Mouse (Mus musculus) left cerebral cortex, adult 8-10 months (tissue): Measurements from ENCODE around the gene Vmn1r224. TPM values are rescaled to one million over a fixed set of nuclear protein-coding genes. Genes with fewer than 3 reads are reported as not detected.

Experiments
- DNase-seq, 2 experiments: peaks; one replicate each; pipeline ENCODE4 v3.0.0; 2022; ENCODE audit warnings: low spot score in 2 of 2
- total RNA-seq, 4 experiments: library from RNA; stranded (reverse); gene quantifications; 2 replicates each; pipeline ENCODE4 v1.2.4; 2022

The Vmn1r224 gene
- total RNA-seq, result not detected

- DNase-seq, result no peak
Observed at GRCm38 (mm10) chr17:20413846-20414245, at the start of gene Vmn1r224. Gene Vmn1r224, plus strand, starts transcription at chr17:20414146.

- no peak for DNase-seq
Observed at GRCm38 (mm10) chr17:20399105-20399504, 14.8 kb upstream of the Vmn1r224 start.

- no peak for DNase-seq
Observed at GRCm38 (mm10) chr17:20439263-20439662, 25.3 kb downstream of the Vmn1r224 start.

GRCm38 (mm10) chr17:20473311-20473710, 59.4 kb downstream of the Vmn1r224 start:
- no peak for DNase-seq

Other genes starting within 250 kb of the Vmn1r224 start
- gene Fpr-rs6, start 231.0 kb upstream of the Vmn1r224 start, total RNA-seq, result not detected
- not detected for gene Vmn2r105, start 179.1 kb upstream of the Vmn1r224 start, total RNA-seq
- gene Vmn2r106, start 128.6 kb upstream of the Vmn1r224 start, total RNA-seq, result not detected
- not detected for gene Vmn2r107, start 68.9 kb upstream of the Vmn1r224 start, total RNA-seq
- gene Vmn2r108, start 67.2 kb downstream of the Vmn1r224 start, total RNA-seq, result under 1 TPM in 1 of 4 experiments, not detected in 3; 0.07 TPM
- gene Vmn1r225, start 84.0 kb downstream of the Vmn1r224 start, total RNA-seq, result not detected
- not detected for gene Vmn2r109, start 150.6 kb downstream of the Vmn1r224 start, total RNA-seq
- gene Vmn2r110, start 182.3 kb downstream of the Vmn1r224 start, total RNA-seq, result not detected
- not detected for gene Fpr-rs3, start 210.7 kb downstream of the Vmn1r224 start, total RNA-seq